Mouse (Mus musculus) testis, adult 2 months (tissue): ENCODE results near the gene Inhbc.

ENCODE experiments used
- CTCF ChIP-seq: fragments of 200-500 bp; IDR thresholded peaks from 2 replicates; pipeline ENCODE4 v1.5.1; 2012; ENCODE audit warnings: low read depth, mild to moderate bottlenecking, inconsistent platforms, low read length, moderate library complexity; ENCODE audit not compliant: control insufficient read depth, insufficient read depth, insufficient replicate concordance
- POLR2A ChIP-seq: fragments of 200-500 bp; IDR thresholded peaks from 2 replicates; pipeline ENCODE4 v1.6.1; 2012; ENCODE audit warnings: low read depth, mild to moderate bottlenecking, inconsistent platforms, low read length, moderate library complexity; ENCODE audit not compliant: control insufficient read depth

- TF ChIP-seq POLR2A (no peak), CTCF (no peak)
These were observed 24.1 kb downstream of the Inhbc start for GRCm38 (mm10) chr10:127346173-127346572.
